Mouse (Mus musculus) brain, embryonic 14.5 days (tissue): ENCODE data around the gene Gjc1.

Source experiments
- CTCF ChIP-seq: fragments of 200-500 bp; IDR thresholded peaks from 2 replicates; pipeline ENCODE4 v1.5.1; 2012; ENCODE audit warnings: inconsistent platforms, mild to moderate bottlenecking, moderate library complexity, borderline replicate concordance; ENCODE audit not compliant: insufficient read depth, insufficient read length; ENCODE audit errors: extremely low read depth
- POLR2A ChIP-seq: fragments of 200-500 bp; IDR thresholded peaks from 2 replicates; pipeline ENCODE4 v1.6.1; 2012; ENCODE audit warnings: mild to moderate bottlenecking, inconsistent platforms, borderline replicate concordance; ENCODE audit not compliant: poor library complexity, insufficient read depth, insufficient read length, severe bottlenecking; ENCODE audit errors: extremely low read depth

DNA sequence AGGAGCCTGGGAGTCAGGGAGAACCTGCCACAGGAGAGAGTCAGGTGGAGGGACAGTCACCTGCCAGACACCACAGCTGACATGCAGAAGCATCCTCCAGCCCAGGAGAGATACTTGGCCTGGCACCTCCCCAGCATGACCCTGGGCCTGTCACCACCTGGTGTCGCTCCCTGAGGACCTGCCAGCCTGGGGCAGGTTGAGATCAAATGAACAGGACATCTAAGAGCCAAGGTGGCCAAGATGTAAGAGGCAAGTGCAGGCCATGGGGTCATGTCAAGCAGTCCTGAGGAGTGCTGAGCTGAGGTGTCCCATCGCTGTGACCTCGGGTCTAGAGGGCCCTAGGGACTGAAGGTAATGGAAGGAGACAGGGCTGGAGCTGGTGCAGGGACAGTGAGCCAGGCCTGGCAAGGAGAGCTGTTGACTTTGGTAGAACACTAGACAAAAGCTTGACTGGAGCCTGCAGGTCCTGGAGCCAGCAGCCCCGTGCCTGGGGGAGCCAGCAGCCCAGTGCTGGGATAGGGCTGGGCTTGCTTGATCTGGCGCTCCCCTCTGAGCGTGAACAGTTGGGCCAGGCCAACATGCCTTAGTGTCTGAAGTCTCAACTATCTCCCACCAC is 52.3 kb downstream of the Gjc1 start:
- TF ChIP-seq CTCF (no peak), POLR2A (no peak)
